Mouse (Mus musculus) ES-E14 (cell line): ENCODE results near the gene Prg2. TPM values are rescaled to one million over a fixed set of nuclear protein-coding genes. Genes with fewer than 3 reads are reported as not detected.

Source experiments
- DNase-seq: peaks from one replicate; pipeline ENCODE4 v3.0.0-alpha.2; 2013; ENCODE audit warnings: low read depth, low spot score
- H3K27ac ChIP-seq: 2 replicates; pipeline ENCODE4 v1.5.1; 2012; ENCODE audit warnings: low read depth, mild to moderate bottlenecking, low read length, moderate library complexity, mixed read lengths; ENCODE audit not compliant: poor library complexity, insufficient read depth, severe bottlenecking
- H3K36me3 ChIP-seq: 2 replicates; pipeline ENCODE4 v1.6.1; 2012; ENCODE audit warnings: mild to moderate bottlenecking, low read length, moderate library complexity, mixed read lengths; ENCODE audit not compliant: control insufficient read depth, poor library complexity, insufficient read depth, severe bottlenecking
- H3K4me1 ChIP-seq, 2 experiments: fragments of 150-350 bp in 1 of 2; sonication (generic) in 1 of 2; 2 replicates each; pipeline ENCODE4 v1.6.1; 2012; ENCODE audit warnings: low read length in 2 of 2, mild to moderate bottlenecking in 1 of 2, mixed read lengths in 1 of 2; ENCODE audit not compliant: control insufficient read depth in 2 of 2, insufficient read depth in 2 of 2, poor library complexity in 1 of 2
- H3K4me3 ChIP-seq, 2 experiments: fragments of 150-350 bp in 1 of 2; sonication (generic) in 1 of 2; 2 replicates each; pipeline ENCODE4 v1.5.1; 2012; ENCODE audit warnings: low read length in 2 of 2, low read depth in 1 of 2, mild to moderate bottlenecking in 1 of 2, mixed read lengths in 1 of 2; ENCODE audit not compliant: insufficient read depth in 1 of 2, poor library complexity in 1 of 2, severe bottlenecking in 1 of 2
- H3K9ac ChIP-seq: 2 replicates; pipeline ENCODE4 v1.6.1; 2012; ENCODE audit warnings: low read depth, mild to moderate bottlenecking, low read length, mixed read lengths; ENCODE audit not compliant: poor library complexity, insufficient read depth, severe bottlenecking
- H3K9me3 ChIP-seq: fragments of 150-350 bp; sonication (generic); 2 replicates; pipeline ENCODE4 v1.6.1; 2012; ENCODE audit warnings: low read depth, mild to moderate bottlenecking, low read length; ENCODE audit not compliant: control insufficient read depth, insufficient read depth
- CHD2 ChIP-seq: IDR thresholded peaks from 2 replicates; pipeline ENCODE4 v1.6.1; 2014; ENCODE audit warnings: mild to moderate bottlenecking, low read depth, low read length, inconsistent platforms
- HCFC1 ChIP-seq: IDR thresholded peaks from 2 replicates; pipeline ENCODE4 v1.6.1; 2012; ENCODE audit warnings: low read length, inconsistent platforms, borderline replicate concordance; ENCODE audit not compliant: insufficient read depth
- MAFK ChIP-seq: IDR thresholded peaks from 2 replicates; pipeline ENCODE4 v1.6.1; 2014; ENCODE audit warnings: mild to moderate bottlenecking, low read depth, low read length, inconsistent platforms; ENCODE audit not compliant: insufficient read depth
- ZC3H11A ChIP-seq: IDR thresholded peaks from 2 replicates; pipeline ENCODE4 v1.6.1; 2012; ENCODE audit warnings: low read depth, mild to moderate bottlenecking, inconsistent platforms, low read length, borderline replicate concordance
- ZNF384 ChIP-seq: IDR thresholded peaks from 2 replicates; pipeline ENCODE4 v1.6.1; 2012; ENCODE audit warnings: low read depth, low read length, inconsistent platforms
- in situ Hi-C, 2 experiments: fragments of 600-800 bp; cut with MboI; formaldehyde crosslinking; loops; one replicate each; pipeline ENCODE4 v1.15.1; 2025; ENCODE audit warnings: low sequenced_read_pairs in 2 of 2, inconsistent platforms in 1 of 2; ENCODE audit not compliant: unreplicated experiment in 2 of 2
- total RNA-seq: library from RNA; depleted of rRNA; stranded (reverse); fragments of 300-350 nt; gene quantifications from 2 replicates; pipeline ENCODE4 v1.2.3, GENCODE M21; 2012

Gene Prg2
- total RNA-seq, 1 experiment: not detected

DNA sequence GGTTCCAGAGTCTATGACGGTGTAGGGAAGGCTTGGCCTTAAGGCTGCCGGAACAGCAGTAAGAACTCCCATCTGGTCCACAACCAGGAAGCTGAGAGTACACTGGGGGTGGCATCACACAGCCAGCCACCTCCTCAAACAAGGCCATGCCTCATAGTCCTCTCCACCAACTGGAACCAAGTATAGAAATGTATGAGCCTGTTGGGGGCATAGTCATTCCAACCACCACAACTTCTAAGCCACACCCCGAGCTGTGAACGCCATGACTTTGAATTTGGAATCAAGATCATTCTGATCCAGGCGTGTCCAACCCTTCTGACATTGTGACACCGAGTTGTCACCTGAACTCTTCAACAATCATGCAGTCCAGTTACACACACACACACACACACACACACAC lies 40.5 kb upstream of the Prg2 start:
- in situ Hi-C loops: no loop called here
- DNase-seq: no peak
- no peak for TF ChIP-seq CHD2
- no peak for TF ChIP-seq MAFK
- no peak for TF ChIP-seq HCFC1
- TF ChIP-seq ZC3H11A: no peak
- no peak for TF ChIP-seq ZNF384
- Histone ChIP-seq H3K9me3 (no peaks in the 10 kb centered on the region), H3K4me3 (no peak overlapping the region), H3K9ac (no peak overlapping the region), H3K4me1 (no peaks in the 10 kb centered on the region), H3K36me3 (no peaks in the 10 kb centered on the region), H3K27ac (no peak overlapping the region)

DNA sequence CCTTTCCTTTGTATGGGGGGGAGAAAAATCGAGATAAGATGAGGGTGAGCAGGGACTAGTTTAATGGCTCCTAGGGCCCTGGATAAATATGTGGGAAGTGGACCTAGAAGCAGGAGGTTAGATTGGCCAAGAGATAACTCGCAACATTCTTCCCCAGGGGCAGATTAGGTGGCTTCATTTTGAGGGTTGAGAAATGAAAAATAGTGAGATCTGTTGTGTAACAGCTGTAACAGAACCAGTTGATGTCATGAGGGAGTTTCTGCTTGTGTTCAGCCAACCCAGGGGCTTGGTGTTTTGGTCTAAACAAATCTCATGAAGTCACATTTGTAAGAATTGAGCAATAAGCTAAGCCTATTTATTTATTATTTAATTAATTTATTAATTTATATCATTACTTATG lies 38.9 kb upstream of the Prg2 start:
- TF ChIP-seq MAFK: no peak
- no peak for TF ChIP-seq ZC3H11A
- TF ChIP-seq HCFC1: no peak
- no peak for TF ChIP-seq ZNF384
- no peak for TF ChIP-seq CHD2
- in situ Hi-C loops: no loop called here
- no peak overlapping the region for H3K27ac ChIP-seq
- H3K4me3 ChIP-seq: no peak overlapping the region
- no peaks in the 10 kb centered on the region for H3K9me3 ChIP-seq
- no peaks in the 10 kb centered on the region for H3K4me1 ChIP-seq
- no peaks in the 10 kb centered on the region for H3K36me3 ChIP-seq
- H3K9ac ChIP-seq: no peak overlapping the region
- DNase-seq: no peak

DNA sequence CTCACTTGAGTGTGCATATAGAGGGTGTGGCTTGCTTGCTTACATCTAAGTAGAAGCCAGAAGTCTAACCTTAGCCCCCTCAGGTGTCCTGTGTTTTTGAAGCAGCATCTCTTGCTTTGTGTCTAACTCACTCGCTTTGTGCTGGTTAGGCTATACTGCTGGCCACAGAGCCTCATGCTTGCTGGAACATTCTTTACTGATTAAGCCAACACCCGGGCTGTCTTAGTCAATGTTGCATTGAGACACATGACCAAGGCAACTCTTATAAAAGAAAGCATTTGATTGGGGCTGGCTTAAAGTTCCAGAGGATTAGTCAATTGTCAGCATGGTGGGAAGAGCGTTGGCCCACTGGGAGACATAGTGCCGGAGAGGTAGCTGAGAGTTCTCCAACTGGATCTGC lies 38.5 kb upstream of the Prg2 start:
- no peaks in the 10 kb centered on the region for H3K4me1 ChIP-seq
- H3K36me3 ChIP-seq: no peaks in the 10 kb centered on the region
- no peaks in the 10 kb centered on the region for H3K9me3 ChIP-seq
- no peak overlapping the region for H3K9ac ChIP-seq
- H3K27ac ChIP-seq: no peak overlapping the region
- H3K4me3 ChIP-seq: no peak overlapping the region
- in situ Hi-C loops: no loop called here
- no peak for DNase-seq
- TF ChIP-seq CHD2: no peak

DNA sequence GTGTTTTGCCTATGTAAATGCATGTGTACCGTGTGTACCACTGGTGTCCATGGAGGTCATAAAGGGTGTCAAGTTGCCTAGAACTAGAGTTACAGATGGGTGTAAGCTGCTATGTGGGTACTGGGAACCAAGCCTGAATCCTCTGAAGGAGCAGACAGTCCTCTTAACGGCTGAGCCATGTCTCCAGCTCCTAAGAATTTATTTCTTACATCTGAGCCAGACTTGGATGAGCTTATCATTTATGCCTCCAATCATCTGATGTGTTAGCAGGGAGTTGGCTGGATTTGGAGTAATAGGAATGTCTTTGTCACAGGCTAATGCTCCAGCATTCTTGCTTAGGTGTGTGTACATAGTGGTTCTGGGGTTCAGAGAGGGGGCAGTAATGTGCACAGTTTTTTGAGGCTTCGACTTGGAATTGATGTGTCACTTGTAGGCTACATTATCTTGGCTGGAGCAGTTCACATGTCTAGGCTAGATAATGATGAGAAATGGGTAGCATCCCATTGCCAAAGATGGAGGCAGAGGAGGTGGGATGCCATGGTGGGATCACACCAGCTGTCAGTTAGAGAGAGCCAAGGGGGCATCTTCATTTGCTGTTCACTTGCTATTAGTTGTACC lies 33.0 kb upstream of the Prg2 start:
- Histone ChIP-seq H3K27ac (no peak overlapping the region), H3K9ac (no peak overlapping the region), H3K4me1 (no peaks in the 10 kb centered on the region), H3K36me3 (peaks cover 2% of the 10 kb centered on the region; the same call in 1 of the 2 replicates), H3K4me3 (no peak overlapping the region), H3K9me3 (no peaks in the 10 kb centered on the region)
- TF ChIP-seq ZC3H11A (no peak), MAFK (no peak), CHD2 (no peak), HCFC1 (no peak), ZNF384 (no peak)
- no peak for DNase-seq
- in situ Hi-C loops: no loop called here

DNA sequence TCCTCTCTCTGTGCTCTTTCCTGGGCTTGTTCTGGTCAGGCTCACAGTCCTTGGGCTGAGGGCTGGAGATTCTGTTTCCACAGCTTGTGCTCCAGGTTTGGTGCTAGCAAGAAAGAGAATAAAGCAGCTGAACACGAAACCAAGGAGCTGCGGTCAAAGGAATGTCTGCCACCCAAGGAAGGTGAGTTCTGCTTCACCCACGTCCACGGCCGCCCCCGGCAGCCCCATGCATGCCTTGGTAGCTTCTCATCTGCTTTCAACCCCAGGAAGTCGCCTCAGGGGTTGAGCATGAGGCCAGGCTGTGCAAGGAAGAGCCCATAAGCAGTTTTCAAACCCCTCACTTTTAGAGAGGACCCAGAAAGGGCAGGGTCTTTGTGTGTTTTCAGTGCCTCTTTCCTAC lies 32.0 kb upstream of the Prg2 start:
- H3K4me3 ChIP-seq: no peak overlapping the region
- in situ Hi-C loops: no loop called here

More for the DNA sequence above, 32.0 kb upstream of the Prg2 start:
- DNase-seq: no peak
- Histone ChIP-seq H3K36me3 (peaks cover 2% of the 10 kb centered on the region; the same call in 1 of the 2 replicates), H3K27ac (no peak overlapping the region), H3K4me1 (no peaks in the 10 kb centered on the region), H3K9me3 (no peaks in the 10 kb centered on the region), H3K9ac (no peak overlapping the region)
- TF ChIP-seq HCFC1: no peak
- TF ChIP-seq MAFK: no peak
- no peak for TF ChIP-seq ZC3H11A
- no peak for TF ChIP-seq ZNF384
- TF ChIP-seq CHD2: no peak
